ENCODE assay signal across 23 mouse cellular contexts in genomic region chr7:34382803-34383202, GRCm38 (mm10).
"Had no signal": no experiment of that assay in that cellular context is flagged by ENCODE, and none has a peak within 500 bp of the region (broad histone marks: within the 10 kb centered on the region; RNA-seq: fewer than 3 reads in every experiment).

No protein-coding gene starts in this region.

- ATAC-seq: liver, postnatal 0 days; lung, postnatal 0 days; midbrain, embryonic 15.5 days had no signal

- DNase-seq: kidney, adult 18-20 months; kidney, postnatal 10 days; kidney, postnatal 36 days; layer of hippocampus, postnatal 36 days; left cerebral cortex, postnatal 4 days; liver, postnatal 0 days; lung, embryonic 14.5 days; retina, postnatal 1 day; right cerebral cortex, postnatal 25 days; spleen, adult 18-20 months; thymus, postnatal 25 days had no signal

- H3K4me3 ChIP-seq: kidney, embryonic 15.5 days; limb, embryonic 12.5 days; limb, embryonic 15.5 days; megakaryocyte, embryonic 14.5 days; midbrain, embryonic 12.5 days; midbrain, embryonic 15.5 days; neural tube, embryonic 13.5 days; stomach, embryonic 15.5 days had no signal

- H3K9me3 ChIP-seq: kidney, embryonic 15.5 days; limb, embryonic 12.5 days; limb, embryonic 15.5 days; megakaryocyte, embryonic 14.5 days; midbrain, embryonic 12.5 days; midbrain, embryonic 15.5 days; neural tube, embryonic 13.5 days; stomach, embryonic 15.5 days had no signal

- H3K27ac ChIP-seq: kidney, embryonic 15.5 days; limb, embryonic 12.5 days; limb, embryonic 15.5 days; liver, embryonic 14.5 days; macrophage; midbrain, embryonic 12.5 days; midbrain, embryonic 15.5 days; neural tube, embryonic 13.5 days; stomach, embryonic 15.5 days had no signal

- H3K9ac ChIP-seq: kidney, embryonic 15.5 days; limb, embryonic 12.5 days; limb, embryonic 15.5 days; liver, embryonic 14.5 days; liver, postnatal 0 days; lung, embryonic 14.5 days; midbrain, embryonic 12.5 days; midbrain, embryonic 15.5 days; neural tube, embryonic 13.5 days; stomach, embryonic 15.5 days had no signal

- H3K27me3 ChIP-seq: kidney, embryonic 15.5 days; limb, embryonic 12.5 days; limb, embryonic 15.5 days; megakaryocyte, embryonic 14.5 days; midbrain, embryonic 12.5 days; midbrain, embryonic 15.5 days; neural tube, embryonic 13.5 days; stomach, embryonic 15.5 days had no signal

- H3K4me2 ChIP-seq: kidney, embryonic 15.5 days; limb, embryonic 12.5 days; limb, embryonic 15.5 days; liver, embryonic 11.5 days; lung, embryonic 14.5 days; midbrain, embryonic 12.5 days; midbrain, embryonic 15.5 days; neural tube, embryonic 13.5 days; stomach, embryonic 15.5 days had no signal

- H3K36me3 ChIP-seq: kidney, embryonic 15.5 days; limb, embryonic 12.5 days; limb, embryonic 15.5 days; midbrain, embryonic 12.5 days; midbrain, embryonic 15.5 days; neural tube, embryonic 13.5 days; stomach, embryonic 15.5 days had no signal
